ENCODE assay signal across 25 mouse cellular contexts in the genomic region with DNA sequence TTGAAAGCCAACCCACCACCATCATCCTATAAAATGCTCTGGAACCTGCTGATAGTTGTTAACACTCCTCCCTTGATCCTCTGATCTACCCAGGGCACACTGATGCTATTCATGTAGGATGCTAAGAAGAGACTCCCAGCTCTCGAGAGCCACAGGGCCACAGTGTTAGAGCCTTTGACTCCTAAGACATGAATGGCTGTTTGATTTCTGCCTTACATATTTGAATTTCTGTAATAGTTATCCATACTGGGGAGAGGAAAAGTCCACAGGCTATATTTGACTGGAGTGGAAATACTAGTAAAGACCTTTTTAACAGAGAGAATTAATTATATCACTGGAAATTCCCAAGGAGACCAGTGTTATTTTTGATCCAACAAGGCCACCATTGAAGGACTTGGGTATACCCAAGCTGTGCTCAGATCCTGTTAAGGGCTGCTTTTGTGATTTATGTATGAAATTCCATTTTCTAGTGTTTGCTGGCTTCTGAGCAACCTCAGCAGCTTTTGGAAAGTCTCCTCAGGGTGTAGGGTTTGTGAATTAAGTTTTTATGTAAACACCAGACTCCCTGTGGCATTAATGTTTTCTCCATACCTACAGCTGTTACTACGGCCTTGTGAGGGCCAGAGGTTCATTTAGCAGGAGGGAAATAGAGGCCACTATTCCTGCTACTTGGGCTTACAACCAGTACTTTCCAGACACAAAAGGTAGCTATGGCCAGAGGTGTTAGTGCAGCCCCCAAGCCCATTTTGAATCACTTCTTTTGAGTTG.
"Had no signal": no experiment of that assay in that cellular context is flagged by ENCODE, and none has a peak within 500 bp of the region (broad histone marks: within the 10 kb centered on the region; RNA-seq: fewer than 3 reads in every experiment).

No protein-coding gene starts in this region.

- H3K36me3 ChIP-seq: kidney, embryonic 15.5 days; liver, embryonic 12.5 days; liver, embryonic 15.5 days; lung, embryonic 15.5 days; midbrain, embryonic 10.5 days; midbrain, embryonic 15.5 days; neural tube, embryonic 12.5 days; neural tube, embryonic 15.5 days had no signal

- H3K27ac ChIP-seq: kidney, embryonic 15.5 days; left cerebral cortex, adult 2 months; liver, embryonic 12.5 days; liver, embryonic 15.5 days; lung, embryonic 15.5 days; midbrain, embryonic 10.5 days; midbrain, embryonic 15.5 days; neural tube, embryonic 12.5 days; neural tube, embryonic 15.5 days; stomach, postnatal 0 days had no signal

- H3K9me3 ChIP-seq: kidney, embryonic 15.5 days; liver, embryonic 12.5 days; liver, embryonic 15.5 days; lung, embryonic 15.5 days; megakaryocyte, embryonic 14.5 days; midbrain, embryonic 10.5 days; midbrain, embryonic 15.5 days; neural tube, embryonic 12.5 days; neural tube, embryonic 15.5 days had no signal

- DNase-seq: kidney, adult 11 months; kidney, adult 8-10 months; kidney, postnatal 10 days; kidney, postnatal 36 days; layer of hippocampus, postnatal 36 days; liver; lung, adult 18-20 months; lung, postnatal 10 days; lung, postnatal 36 days; right cerebral cortex, adult 18-20 months; right cerebral cortex, postnatal 14 days; right cerebral cortex, postnatal 4 days; thymus, adult 2 months; thymus, postnatal 25 days had no signal

- ATAC-seq: liver, embryonic 12.5 days; midbrain, embryonic 15.5 days had no signal

- H3K4me1 ChIP-seq: liver, embryonic 12.5 days; liver, embryonic 15.5 days; megakaryocyte, embryonic 14.5 days; midbrain, embryonic 15.5 days; neural tube, embryonic 12.5 days; neural tube, embryonic 15.5 days had no signal

- H3K4me3 ChIP-seq: kidney, embryonic 15.5 days; left cerebral cortex, adult 2 months; liver, embryonic 12.5 days; liver, embryonic 15.5 days; lung, embryonic 15.5 days; megakaryocyte, embryonic 14.5 days; midbrain, embryonic 10.5 days; midbrain, embryonic 15.5 days; neural tube, embryonic 12.5 days; neural tube, embryonic 15.5 days had no signal

- H3K27me3 ChIP-seq: kidney, embryonic 15.5 days; liver, embryonic 12.5 days; liver, embryonic 15.5 days; midbrain, embryonic 15.5 days; neural tube, embryonic 12.5 days; neural tube, embryonic 15.5 days had no signal

- H3K9ac ChIP-seq: kidney, embryonic 15.5 days; liver, embryonic 12.5 days; liver, embryonic 15.5 days; lung, embryonic 15.5 days; midbrain, embryonic 15.5 days; neural tube, embryonic 12.5 days; neural tube, embryonic 15.5 days had no signal

- H3K4me2 ChIP-seq: kidney, embryonic 15.5 days; liver, embryonic 12.5 days; liver, embryonic 15.5 days; lung, embryonic 15.5 days; midbrain, embryonic 15.5 days; neural tube, embryonic 12.5 days; neural tube, embryonic 15.5 days had no signal
